Mouse (Mus musculus) heart, adult 2 months (tissue): ENCODE data around the gene Nucb1. TPM values are rescaled to one million over a fixed set of nuclear protein-coding genes. Genes with fewer than 3 reads are reported as not detected.
"Not testable (repeated sequence)": the region's sequence is repeated elsewhere in the genome, so short reads cannot be mapped to it uniquely, and the experiment has no call there.

Source experiments
- DNase-seq, 2 experiments: peaks; one replicate each; pipeline ENCODE4 v3.0.0; 2021
- H3K27ac ChIP-seq: fragments of 200-600 bp; 2 replicates; pipeline ENCODE4 v1.8.1; 2022
- H3K27me3 ChIP-seq: fragments of 200-500 bp; 2 replicates; pipeline ENCODE4 v1.6.1; 2012; ENCODE audit warnings: mild to moderate bottlenecking, low read length, inconsistent platforms, mixed read lengths; ENCODE audit not compliant: control insufficient read depth, insufficient read depth
- H3K36me3 ChIP-seq: fragments of 200-500 bp; 2 replicates; pipeline ENCODE4 v1.6.1; 2012; ENCODE audit warnings: low read length, inconsistent platforms; ENCODE audit not compliant: control insufficient read depth, insufficient read depth
- H3K4me1 ChIP-seq: fragments of 200-500 bp; 2 replicates; pipeline ENCODE4 v1.6.1; 2011; ENCODE audit warnings: low read length; ENCODE audit not compliant: control insufficient read depth, insufficient read depth
- H3K4me3 ChIP-seq: fragments of 200-600 bp; 2 replicates; pipeline ENCODE4 v1.8.1; 2022
- H3K79me2 ChIP-seq: fragments of 200-500 bp; replicated peaks from 2 replicates; pipeline ENCODE4 v1.6.1; 2012; ENCODE audit warnings: mild to moderate bottlenecking, inconsistent platforms, low read length, moderate library complexity, mixed read lengths; ENCODE audit not compliant: control insufficient read depth, insufficient read depth
- H3K9ac ChIP-seq: fragments of 200-500 bp; 2 replicates; pipeline ENCODE4 v1.6.1; 2012; ENCODE audit warnings: low read depth, mild to moderate bottlenecking, control low read depth, inconsistent platforms, low read length, mixed read lengths
- CTCF ChIP-seq: fragments of 200-600 bp; IDR thresholded peaks from 2 replicates; pipeline ENCODE4 v1.8.1; 2022; ENCODE audit warnings: antibody characterized with exemption, mild to moderate bottlenecking, moderate library complexity
- EP300 ChIP-seq: fragments of 200-500 bp; IDR thresholded peaks from 2 replicates; pipeline ENCODE4 v1.6.1; 2011; ENCODE audit warnings: low read depth, low read length, control low read depth; ENCODE audit not compliant: insufficient read depth
- POLR2A ChIP-seq: fragments of 200-500 bp; IDR thresholded peaks from 2 replicates; pipeline ENCODE4 v1.6.1; 2011; ENCODE audit warnings: mild to moderate bottlenecking, low read depth, low read length, control low read depth; ENCODE audit not compliant: insufficient read depth
- WGBS: fragments of 180-500 bp; shearing (Covaris S2); methylation state at CpG from one replicate; pipeline ENCODE4 v1.1.7; 2018; 5-methylcytosine and 5-hydroxymethylcytosine counted together
- intact Hi-C: fragments of 180-260 bp; cut with DNase I; formaldehyde crosslinking; loops from one replicate; pipeline ENCODE4 v1.15.1; 2025
- polyA plus RNA-seq: library from polyadenylated mRNA; depleted of rRNA; stranded (reverse); fragments of >200 nt; gene quantifications from 2 replicates; pipeline ENCODE4 v1.2.3, GENCODE M21; 2012
- total RNA-seq, 2 experiments: library from RNA; stranded (reverse); gene quantifications; 2 replicates each; pipeline ENCODE4 v1.2.3; 2021

Nucb1 gene
- total and polyA plus RNA-seq, 3 experiments, result 132 to 177 (median 152) TPM

- WGBS, result 55% methylated on average over 16 of the region's 16 CpGs
- peaks cover 13% of the 10 kb centered on the region for H3K4me1 ChIP-seq
- H3K4me3 ChIP-seq, result peak overlapping the region; percentile 63
- no peak for DNase-seq
- intact Hi-C loops, result no loop called here
- no peaks in the 10 kb centered on the region for H3K79me2 ChIP-seq
- peaks cover 9% of the 10 kb centered on the region for H3K36me3 ChIP-seq
- H3K9ac ChIP-seq, result no peak overlapping the region
- TF ChIP-seq CTCF (no peak), POLR2A (no peak)
- peak overlapping the region; percentile 86 for H3K27ac ChIP-seq
- H3K27me3 ChIP-seq, result no peaks in the 10 kb centered on the region
Measured at GRCm38 (mm10) chr7:45522194-45522752, 12.1 kb upstream of the Nucb1 start.

DNA sequence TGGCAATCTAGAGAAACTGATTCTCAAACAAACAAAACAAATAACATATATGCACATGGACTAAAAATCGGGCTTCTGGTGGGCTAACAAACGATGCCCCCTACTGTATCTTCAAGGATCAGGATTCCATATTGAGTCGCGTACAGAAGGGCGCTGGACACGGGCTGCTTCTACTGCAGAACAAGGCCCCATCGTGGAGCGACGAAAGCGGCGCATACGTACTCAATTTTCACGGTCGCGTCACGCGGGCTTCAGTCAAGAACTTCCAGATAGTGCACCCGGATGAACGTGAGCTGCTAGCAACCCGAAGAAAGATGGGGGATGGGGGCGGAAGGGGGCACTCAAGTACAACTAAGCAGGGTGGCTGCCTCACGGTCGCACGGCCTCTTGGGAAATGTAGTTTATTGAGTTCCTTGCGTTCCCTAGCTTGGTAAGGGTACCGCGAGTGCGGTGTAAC lies 11.6 kb upstream of the Nucb1 start:
- H3K9ac ChIP-seq, result peak overlapping the region; percentile 82
- TF ChIP-seq CTCF (peak; percentile 58), POLR2A (peak; percentile 83), EP300 (peak; percentile 84)
- no peaks in the 10 kb centered on the region for H3K27me3 ChIP-seq
- no peaks in the 10 kb centered on the region for H3K79me2 ChIP-seq
- peak overlapping the region; percentile 86 for H3K27ac ChIP-seq
- 3% methylated on average over 28 of the region's 28 CpGs for WGBS
- peaks cover 9% of the 10 kb centered on the region for H3K36me3 ChIP-seq
- H3K4me1 ChIP-seq, result peaks cover 13% of the 10 kb centered on the region
- intact Hi-C loops, result no loop called here
- peak; percentile 87 to 91 for DNase-seq
- peak overlapping the region; percentile 63 for H3K4me3 ChIP-seq

DNA sequence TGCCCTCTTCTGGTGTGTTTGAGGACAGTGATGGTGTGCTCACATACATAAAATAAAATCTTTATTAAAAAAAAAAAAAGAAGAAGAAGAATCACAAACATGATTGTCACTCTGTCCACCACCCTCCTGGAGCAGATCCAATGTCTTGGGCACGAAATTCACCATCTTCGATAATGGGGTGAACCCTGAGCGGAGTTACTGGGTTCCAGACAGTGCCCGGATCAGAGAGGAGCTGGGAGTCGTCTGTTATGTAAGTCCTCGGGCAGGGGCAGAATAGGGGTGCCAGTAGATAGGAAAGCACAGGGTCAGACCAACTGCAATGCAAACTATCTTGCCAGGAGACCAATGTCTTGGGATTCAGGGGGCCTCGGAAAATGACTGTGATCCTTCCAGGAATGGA lies 10.4 kb upstream of the Nucb1 start:
- WGBS, result 94% methylated on average over 7 of the region's 7 CpGs
- H3K79me2 ChIP-seq, result no peaks in the 10 kb centered on the region
- no peaks in the 10 kb centered on the region for H3K27me3 ChIP-seq
- H3K36me3 ChIP-seq, result peaks cover 9% of the 10 kb centered on the region
- H3K27ac ChIP-seq, result no peak overlapping the region
- no peak overlapping the region for H3K4me3 ChIP-seq
- H3K4me1 ChIP-seq, result peaks cover 13% of the 10 kb centered on the region
- TF ChIP-seq CTCF (0 out of 2 replicates have a peak, but pooled peaks have one; percentile 3), POLR2A (no peak)
- DNase-seq, result no peak
- intact Hi-C loops, result no loop called here
- no peak overlapping the region for H3K9ac ChIP-seq

DNA sequence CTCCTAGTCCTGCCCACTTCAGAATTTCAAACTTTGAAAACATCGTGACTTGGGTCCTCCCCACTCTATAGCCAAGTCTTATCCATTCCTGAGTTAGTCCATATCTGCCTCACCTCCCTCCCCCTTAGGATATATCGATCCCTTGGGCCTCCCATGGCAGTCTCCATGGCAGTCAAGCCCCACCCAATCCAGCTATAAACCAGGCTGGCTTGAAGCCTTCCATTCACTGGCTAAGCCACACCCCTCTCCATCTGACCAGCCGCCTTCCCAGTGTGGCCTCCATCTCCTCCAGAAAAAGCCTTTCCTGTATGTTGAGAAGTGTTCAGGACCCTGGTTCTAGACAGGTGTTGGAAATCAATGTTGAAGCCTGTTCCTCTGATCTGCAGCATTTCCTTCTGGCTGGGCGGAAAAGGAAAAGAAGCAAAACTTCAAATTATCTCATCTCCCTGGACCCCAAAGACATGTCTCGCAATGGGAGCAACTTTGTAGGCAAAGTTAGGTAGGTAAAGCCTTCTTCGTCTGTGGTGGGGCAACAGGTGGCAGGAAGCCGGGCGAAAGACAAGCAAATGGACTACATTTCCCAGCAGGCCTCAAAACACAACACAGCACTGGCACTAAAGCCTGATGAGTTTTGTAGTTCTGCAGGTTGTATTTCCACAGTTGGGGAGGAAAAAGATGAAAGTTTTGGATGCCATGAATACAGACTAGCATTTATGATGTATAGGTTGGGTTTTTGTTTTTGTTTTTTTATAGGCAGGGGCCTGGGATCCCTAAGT lies 9.3 kb upstream of the Nucb1 start:
- Histone ChIP-seq H3K9ac (no peak overlapping the region), H3K36me3 (peaks cover 9% of the 10 kb centered on the region), H3K27me3 (no peaks in the 10 kb centered on the region), H3K4me1 (peaks cover 13% of the 10 kb centered on the region), H3K79me2 (no peaks in the 10 kb centered on the region), H3K4me3 (no peak overlapping the region), H3K27ac (no peak overlapping the region)
- no peak for TF ChIP-seq POLR2A
- no peak for TF ChIP-seq EP300
- no peak for TF ChIP-seq CTCF
- intact Hi-C loops, result no loop called here
- no peak for DNase-seq
- 71% methylated on average over 8 of the region's 8 CpGs for WGBS

GRCm38 (mm10) chr7:45518618-45519017 lies 8.4 kb upstream of the Nucb1 start:
- intact Hi-C loops, result no loop called here
- H3K36me3 ChIP-seq, result peaks cover 9% of the 10 kb centered on the region
- WGBS, result 93% methylated on average over 16 of the region's 16 CpGs

DNA sequence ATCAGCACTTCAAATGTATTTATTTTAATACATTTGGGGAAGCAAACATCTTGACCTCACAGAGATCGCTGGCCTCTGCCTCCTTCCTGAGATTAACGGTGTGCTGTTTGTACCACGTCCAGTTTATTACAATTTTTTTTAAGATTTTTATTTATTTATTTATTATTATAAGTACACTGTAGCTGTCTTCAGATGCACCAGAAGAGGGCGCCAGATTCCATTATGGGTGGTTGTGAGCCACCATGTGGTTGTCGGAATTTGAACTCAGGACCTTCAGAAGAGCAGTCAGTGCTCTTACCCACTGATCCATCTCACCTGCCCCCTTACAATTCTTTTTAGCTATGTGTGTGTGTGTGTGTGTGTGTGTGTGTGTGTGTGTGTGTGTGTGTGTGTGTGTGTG lies 6.6 kb upstream of the Nucb1 start:
- H3K27ac ChIP-seq, H3K9ac ChIP-seq, H3K79me2 ChIP-seq, H3K27me3 ChIP-seq, H3K36me3 ChIP-seq, DNase-seq, H3K4me3 ChIP-seq, intact Hi-C loops, H3K4me1 ChIP-seq: not testable (repeated sequence)
- WGBS, result 54% methylated on average over 5 of the region's 5 CpGs
- peak; percentile 66 for TF ChIP-seq CTCF

More at GRCm38 (mm10) chr7:45518618-45519017, 8.4 kb upstream of the Nucb1 start:
- Histone ChIP-seq H3K4me1 (peaks cover 9% of the 10 kb centered on the region), H3K9ac (no peak overlapping the region), H3K79me2 (no peaks in the 10 kb centered on the region), H3K27me3 (no peaks in the 10 kb centered on the region), H3K4me3 (no peak overlapping the region), H3K27ac (no peak overlapping the region)
- DNase-seq, result no peak
- no peak for TF ChIP-seq POLR2A
- no peak for TF ChIP-seq EP300
